8 mouse cellular contexts compared by ENCODE assay signal in genomic region chr1:30948361-30948949, GRCm38 (mm10). TPM values are rescaled to one million over a fixed set of nuclear protein-coding genes. Genes with fewer than 3 reads are reported as not detected.
DNase-seq lines count a peak whose midpoint lies in the region; ATAC-seq lines count a peak whose summit lies in the region.

No protein-coding gene starts in this region.

- H3K4me2 ChIP-seq in hindbrain, embryonic 11.5 days (replicated peaks; ENCODE audit: low read depth, low read length), result peak overlapping the region; percentile 33
- peak overlapping the region; percentile 56 for H3K4me2 ChIP-seq in limb, embryonic 12.5 days
- peak overlapping the region; percentile 55 for H3K4me2 ChIP-seq in midbrain, embryonic 14.5 days (ENCODE audit: low read length)

- no peaks in the 10 kb centered on the region for H3K9me3 ChIP-seq in hindbrain, embryonic 11.5 days (ENCODE audit: control insufficient read depth, low read length)
- H3K9me3 ChIP-seq in limb, embryonic 12.5 days, result no peaks in the 10 kb centered on the region
- no peaks in the 10 kb centered on the region for H3K9me3 ChIP-seq in midbrain, embryonic 14.5 days (ENCODE audit: control insufficient read depth, low read length)

- peak overlapping the region; percentile 97 for H3K27ac ChIP-seq in hindbrain, embryonic 11.5 days (ENCODE audit: low read depth, low read length)
- peak overlapping the region; percentile 100 for H3K27ac ChIP-seq in limb, embryonic 12.5 days
- H3K27ac ChIP-seq in midbrain, embryonic 14.5 days (replicated peaks; ENCODE audit: low read depth, low read length), result peak overlapping the region; percentile 100

- ATAC-seq in hindbrain, embryonic 11.5 days (ENCODE audit: low FRiP score), result no peak
- no peak for ATAC-seq in limb, embryonic 12.5 days (ENCODE audit: insufficient number of reproducible peaks, insufficient read depth, low FRiP score, low TSS enrichment, low read depth)
- ATAC-seq in midbrain, embryonic 14.5 days (ENCODE audit: low FRiP score, low TSS enrichment), result no peak

- no peaks in the 10 kb centered on the region for H3K4me1 ChIP-seq in hindbrain, embryonic 11.5 days (replicated peaks; ENCODE audit: control insufficient read depth, insufficient read depth, low read length)
- H3K4me1 ChIP-seq in limb, embryonic 12.5 days (replicated peaks), result peaks cover 18% of the 10 kb centered on the region
- peaks cover 20% of the 10 kb centered on the region for H3K4me1 ChIP-seq in midbrain, embryonic 14.5 days (ENCODE audit: control insufficient read depth, insufficient read depth, low read length)

- peak overlapping the region; percentile 94 for H3K9ac ChIP-seq in hindbrain, embryonic 11.5 days (ENCODE audit: low read depth, low read length)
- H3K9ac ChIP-seq in limb, embryonic 12.5 days (replicated peaks), result peak overlapping the region; percentile 99
- H3K9ac ChIP-seq in midbrain, embryonic 14.5 days (replicated peaks; ENCODE audit: low read length), result peak overlapping the region; percentile 75

- no peaks in the 10 kb centered on the region for H3K27me3 ChIP-seq in hindbrain, embryonic 11.5 days (ENCODE audit: control insufficient read depth, insufficient read depth, low read length)
- no peaks in the 10 kb centered on the region for H3K27me3 ChIP-seq in limb, embryonic 12.5 days
- no peaks in the 10 kb centered on the region for H3K27me3 ChIP-seq in midbrain, embryonic 14.5 days (ENCODE audit: control insufficient read depth, insufficient read depth, low read length)

- peak overlapping the region; percentile 92 for H3K4me3 ChIP-seq in hindbrain, embryonic 11.5 days (ENCODE audit: low read depth, low read length)
- peak overlapping the region; percentile 88 for H3K4me3 ChIP-seq in limb, embryonic 12.5 days (replicated peaks)
- H3K4me3 ChIP-seq in midbrain, embryonic 14.5 days (replicated peaks; ENCODE audit: low read depth, low read length), result peak overlapping the region; percentile 63

- H3K36me3 ChIP-seq in hindbrain, embryonic 11.5 days (ENCODE audit: control insufficient read depth, insufficient read depth, low read length), result no peaks in the 10 kb centered on the region; the same call in 1 of the 2 replicates
- H3K36me3 ChIP-seq in limb, embryonic 12.5 days, result peaks cover 22% of the 10 kb centered on the region
- H3K36me3 ChIP-seq in midbrain, embryonic 14.5 days (ENCODE audit: control insufficient read depth, insufficient read depth, low read length), result peaks cover 23% of the 10 kb centered on the region

- DNase-seq in layer of hippocampus, adult 11-12 months (ENCODE audit: low spot score), result peak; percentile 23
- DNase-seq in layer of hippocampus, postnatal 36 days, result no peak
- DNase-seq in Muller cell, postnatal 12 days (ENCODE audit: inconsistent ontology term), result peak; percentile 54
- peak; percentile 40 for DNase-seq in embryo, embryonic 11.5 days (ENCODE audit: low read depth, low spot score)
- DNase-seq in hindbrain, embryonic 11.5 days (ENCODE audit: low spot score), result peak; percentile 69
- DNase-seq in midbrain, embryonic 14.5 days, result peak; percentile 79
- no peak for DNase-seq in ovary, postnatal 36 days (ENCODE audit: low spot score)

- 1% methylated on average over 16 of the region's 16 CpGs for WGBS in hindbrain, embryonic 11.5 days
- under 1% methylated on average over 16 of the region's 16 CpGs for WGBS in limb, embryonic 12.5 days
- WGBS in midbrain, embryonic 14.5 days, result under 1% methylated on average over 16 of the region's 16 CpGs

RNA-seq across cellular contexts. Expression of gene AC153137.1, which starts 29.3 kb away (rescaled TPM):
- total RNA-seq in layer of hippocampus, postnatal 36 days (2021), result not detected
- not detected in 2 replicates for polyA plus RNA-seq in hindbrain, embryonic 11.5 days (2014; fragmentation: Nextera tagmentation; extraction: Ambion mirVana)
- polyA plus RNA-seq in limb, embryonic 12.5 days (2016; fragmentation: Nextera tagmentation; extraction: Ambion mirVana), result not detected in 2 replicates
- not detected in 2 replicates for polyA plus RNA-seq in midbrain, embryonic 14.5 days (2014; fragmentation: Nextera tagmentation; extraction: Ambion mirVana)

Comparison
In these comparisons a context has a peak if more than half of its experiments do, and no peak if none do; other contexts are left out.
1. DNase-seq: peak in layer of hippocampus, adult 11-12 months (single experiment), Muller cell, postnatal 12 days (single experiment), embryo, embryonic 11.5 days (single experiment), hindbrain, embryonic 11.5 days (single experiment) and midbrain, embryonic 14.5 days (single experiment); none in layer of hippocampus, postnatal 36 days (0 of 2) and ovary, postnatal 36 days (single experiment).
2. Peak in every context shown above with its lines, with median percentiles within 50 percentile points of each other: H3K27ac ChIP-seq, H3K4me2 ChIP-seq, H3K4me3 ChIP-seq and H3K9ac ChIP-seq.